Mouse (Mus musculus) kidney, postnatal 0 days (tissue): Measurements from ENCODE around the gene AI464131. TPM values are rescaled to one million over a fixed set of nuclear protein-coding genes. Genes with fewer than 3 reads are reported as not detected.

Experiments
- ATAC-seq: fragments of 200-750 bp; cut with Nextera tagmentation; replicated peaks from 2 replicates; pipeline ENCODE4 v1.8.0; 2017; ENCODE audit warnings: low read depth, moderate number of reproducible peaks, moderate TSS enrichment, moderate library complexity; ENCODE audit not compliant: low FRiP score
- DNase-seq: peaks from one replicate; pipeline ENCODE4 v3.0.0-alpha.2; 2016; ENCODE audit warnings: low spot score
- H3K27ac ChIP-seq: fragments of 300-500 bp; sonication (generic); 2 replicates; pipeline ENCODE4 v1.5.1; 2014; ENCODE audit warnings: mild to moderate bottlenecking
- H3K27me3 ChIP-seq: fragments of 300-500 bp; sonication (generic); 2 replicates; pipeline ENCODE4 v1.6.1; 2014; ENCODE audit warnings: low read length, mixed read lengths; ENCODE audit not compliant: insufficient read depth
- H3K36me3 ChIP-seq: fragments of 300-500 bp; sonication (generic); 2 replicates; pipeline ENCODE4 v1.6.1; 2014; ENCODE audit warnings: low read length, mixed read lengths; ENCODE audit not compliant: insufficient read depth
- H3K4me1 ChIP-seq: fragments of 300-500 bp; sonication (generic); replicated peaks from 2 replicates; pipeline ENCODE4 v1.6.1; 2014; ENCODE audit warnings: antibody characterized with exemption, low read length, mixed read lengths; ENCODE audit not compliant: insufficient read depth
- H3K4me2 ChIP-seq: fragments of 300-500 bp; sonication (generic); 2 replicates; pipeline ENCODE4 v1.6.1; 2014; ENCODE audit warnings: mild to moderate bottlenecking, low read length, moderate library complexity, mixed read lengths
- H3K4me3 ChIP-seq: fragments of 300-500 bp; sonication (generic); replicated peaks from 2 replicates; pipeline ENCODE4 v1.5.1; 2014; ENCODE audit warnings: low read depth, low read length
- H3K9ac ChIP-seq: fragments of 300-500 bp; sonication (generic); 2 replicates; pipeline ENCODE4 v1.6.1; 2014; ENCODE audit warnings: low read depth, low read length
- H3K9me3 ChIP-seq: fragments of 300-500 bp; sonication (generic); replicated peaks from 2 replicates; pipeline ENCODE4 v1.6.1; 2016; ENCODE audit warnings: low read length, inconsistent platforms, mixed read lengths
- CTCF ChIP-seq: IDR thresholded peaks from 2 replicates; pipeline ENCODE4 v1.5.1; 2016; ENCODE audit warnings: antibody characterized with exemption, low read depth, mild to moderate bottlenecking, moderate library complexity
- WGBS: fragments of 180-500 bp; shearing (Covaris S2); extraction: QIAGEN DNeasy Blood & Tissue Kit; methylation state at CpG from one replicate; pipeline ENCODE4 v1.1.7; 2014; 5-methylcytosine and 5-hydroxymethylcytosine counted together
- polyA plus RNA-seq: library from polyadenylated mRNA; unstranded; fragments of >200 nt; fragmentation: Nextera tagmentation; extraction: Ambion mirVana; gene quantifications from 2 replicates; pipeline ENCODE4 v1.2.1, GENCODE M21; 2015

AI464131 gene
- polyA plus RNA-seq, 1 experiment from 2014 or later = 5.3 TPM

DNA sequence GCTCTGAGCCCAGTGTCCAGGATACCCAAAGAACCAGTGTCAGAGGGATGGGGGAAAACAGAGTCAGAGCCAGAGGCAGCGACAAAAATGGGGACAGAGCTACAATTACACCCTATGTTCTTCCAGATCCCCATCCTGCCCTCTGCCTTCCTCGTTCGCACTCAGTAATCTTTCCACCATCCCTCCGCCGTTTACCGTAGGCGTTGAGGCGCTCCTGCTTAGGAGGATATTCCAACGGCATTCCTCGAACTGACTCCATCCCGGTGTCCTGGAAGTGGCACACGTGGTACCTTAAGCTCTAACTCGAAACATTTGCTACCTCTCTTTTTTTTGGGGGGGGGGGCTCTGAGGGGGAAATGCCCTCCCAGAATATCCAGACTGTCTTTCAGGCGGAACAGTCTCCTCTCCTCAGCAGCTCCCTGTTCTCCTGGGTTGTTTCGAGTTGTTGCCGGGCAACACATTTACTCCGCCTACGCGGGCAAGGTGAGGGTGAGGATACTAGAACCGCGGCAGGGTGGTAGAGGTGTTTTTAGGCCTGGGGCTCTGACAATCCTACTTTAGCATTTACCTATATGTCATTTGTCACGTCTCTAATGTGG lies 4.5 kb upstream of the AI464131 start:
- H3K27ac ChIP-seq = no peak overlapping the region
- H3K4me2 ChIP-seq = peak overlapping the region; percentile 92
- no peak for ATAC-seq
- H3K4me3 ChIP-seq = peak overlapping the region; percentile 50
- TF ChIP-seq CTCF = no peak
- WGBS = 5% methylated on average over 22 of the region's 22 CpGs
- DNase-seq = no peak
- no peaks in the 10 kb centered on the region for H3K36me3 ChIP-seq
- no peaks in the 10 kb centered on the region; the same call in 1 of the 2 replicates for H3K27me3 ChIP-seq
- peak overlapping the region; percentile 40; the same call in 1 of the 2 replicates for H3K9ac ChIP-seq
- peaks cover 9% of the 10 kb centered on the region; the same call in 1 of the 2 replicates for H3K4me1 ChIP-seq
- H3K9me3 ChIP-seq = no peaks in the 10 kb centered on the region

DNA sequence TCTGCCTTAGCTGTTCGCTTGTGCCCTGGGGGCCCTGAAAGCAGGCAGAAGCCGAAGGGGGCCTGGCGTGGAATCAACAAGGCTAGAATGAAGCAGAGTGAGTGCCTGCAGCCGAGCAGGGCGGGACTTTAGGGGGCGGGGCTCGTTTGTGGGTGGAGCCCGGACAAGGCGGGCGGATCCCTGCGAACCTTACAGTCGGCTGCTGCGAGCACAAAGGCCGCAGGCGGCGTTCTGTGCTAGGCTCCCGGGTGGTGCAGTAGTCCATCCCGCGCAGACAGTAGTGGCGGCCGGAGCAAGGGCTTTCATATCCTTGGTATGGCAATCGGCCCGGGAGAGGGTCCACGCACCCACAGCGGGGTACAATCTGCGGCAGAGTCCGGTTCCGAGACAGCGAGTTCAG lies 4.0 kb upstream of the AI464131 start:
- peak overlapping the region; percentile 92 for H3K4me2 ChIP-seq
- under 1% methylated on average over 29 of the region's 29 CpGs for WGBS
- no peaks in the 10 kb centered on the region for H3K36me3 ChIP-seq
- peaks cover 9% of the 10 kb centered on the region; the same call in 1 of the 2 replicates for H3K4me1 ChIP-seq
- ATAC-seq (peak; percentile 64), DNase-seq (peak; percentile 89)
- no peak overlapping the region for H3K27ac ChIP-seq
- TF ChIP-seq CTCF = no peak; the same call in 1 of the 2 replicates
- no peaks in the 10 kb centered on the region; the same call in 1 of the 2 replicates for H3K27me3 ChIP-seq
- no peaks in the 10 kb centered on the region for H3K9me3 ChIP-seq
- H3K4me3 ChIP-seq = peak overlapping the region; percentile 50
- peak overlapping the region; percentile 40; the same call in 1 of the 2 replicates for H3K9ac ChIP-seq

DNA sequence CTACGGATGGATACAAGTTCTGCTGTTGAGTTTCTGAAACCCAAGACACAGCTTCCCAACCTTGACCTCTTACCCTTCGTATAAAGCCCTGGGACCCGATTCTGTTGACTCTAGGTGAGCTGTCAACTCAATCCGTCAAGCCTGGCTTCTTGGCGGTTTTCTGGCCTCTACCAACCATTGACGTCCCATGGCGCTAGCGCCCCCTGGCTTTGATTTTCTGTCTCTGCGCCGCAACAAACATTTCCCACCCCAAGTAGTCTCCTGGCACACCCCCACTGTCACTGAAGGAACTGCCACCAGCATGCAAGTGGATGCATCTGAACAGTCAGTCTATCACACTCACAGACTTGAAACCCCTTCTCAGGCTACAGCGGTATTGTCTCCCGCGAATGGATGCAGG lies 3.3 kb upstream of the AI464131 start:
- peak overlapping the region; percentile 40; the same call in 1 of the 2 replicates for H3K9ac ChIP-seq

DNA sequence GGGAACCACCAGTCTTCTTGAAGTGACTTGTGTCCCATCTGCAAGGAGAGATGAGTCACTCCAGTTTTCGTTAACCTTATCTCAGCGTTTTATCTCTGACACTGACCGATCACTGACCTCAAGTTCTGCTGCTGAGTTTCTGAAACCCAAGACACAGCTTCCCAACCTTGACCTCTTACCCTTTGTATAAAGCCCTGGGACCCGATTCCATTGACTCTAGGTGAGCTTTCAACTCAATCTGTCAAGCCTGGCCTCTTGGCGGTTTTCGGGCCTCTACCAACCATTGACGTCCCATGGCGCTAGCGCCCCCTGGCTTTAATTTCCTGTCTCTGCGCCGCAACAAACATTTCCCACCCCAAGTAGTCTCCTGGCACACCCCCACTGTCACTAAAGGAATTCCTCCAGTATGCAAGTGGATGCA lies 2.3 kb upstream of the AI464131 start:
- Histone ChIP-seq H3K36me3 (no peaks in the 10 kb centered on the region), H3K4me2 (no peak overlapping the region), H3K9me3 (no peaks in the 10 kb centered on the region), H3K4me1 (peaks cover 9% of the 10 kb centered on the region; the same call in 1 of the 2 replicates), H3K27me3 (0 out of 2 replicates have a peak, but pooled peaks cover 5% of the 10 kb centered on the region), H3K27ac (no peak overlapping the region), H3K4me3 (no peak overlapping the region), H3K9ac (no peak overlapping the region)
- TF ChIP-seq CTCF = peak; percentile 54
- 52% methylated on average over 11 of the region's 11 CpGs for whole genome bisulfite sequencing
- no peak for ATAC-seq
- no peak for DNase-seq

More for the DNA sequence above, 3.3 kb upstream of the AI464131 start:
- peak overlapping the region; percentile 50; the same call in 1 of the 2 replicates for H3K4me3 ChIP-seq
- no peaks in the 10 kb centered on the region for H3K9me3 ChIP-seq
- no peaks in the 10 kb centered on the region; the same call in 1 of the 2 replicates for H3K27me3 ChIP-seq
- TF ChIP-seq CTCF = peak; percentile 75
- 11% methylated on average over 13 of the region's 13 CpGs for WGBS
- ATAC-seq (no peak), DNase-seq (peak; percentile 56)
- peaks cover 9% of the 10 kb centered on the region; the same call in 1 of the 2 replicates for H3K4me1 ChIP-seq
- H3K36me3 ChIP-seq = no peaks in the 10 kb centered on the region
- peak overlapping the region; percentile 92 for H3K4me2 ChIP-seq
- no peak overlapping the region for H3K27ac ChIP-seq

DNA sequence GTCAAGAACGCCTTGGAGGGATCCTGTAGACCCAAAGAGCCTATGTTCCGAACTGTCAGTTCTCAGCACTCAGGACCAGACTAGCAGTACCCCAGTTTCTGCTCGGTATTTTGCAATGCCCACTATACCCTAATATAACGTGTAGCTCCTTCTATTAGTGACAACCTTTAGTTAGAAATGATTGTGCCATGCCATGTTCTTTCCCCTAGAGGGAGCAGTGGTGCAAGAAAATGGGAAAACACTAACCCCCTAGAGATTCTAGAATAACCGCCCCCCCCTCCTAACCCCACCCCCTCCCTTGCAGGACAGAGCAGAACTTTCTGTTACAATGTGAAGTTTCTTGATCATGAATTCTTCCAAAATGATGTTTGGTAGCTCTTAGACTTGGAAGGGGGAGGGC lies 1.4 kb upstream of the AI464131 start:
- H3K4me3 ChIP-seq = no peak overlapping the region
- no peak overlapping the region for H3K9ac ChIP-seq
- peaks cover 11% of the 10 kb centered on the region; the same call in 1 of the 2 replicates for H3K27me3 ChIP-seq
- H3K36me3 ChIP-seq = no peaks in the 10 kb centered on the region
- no peak overlapping the region for H3K4me2 ChIP-seq
- no peaks in the 10 kb centered on the region for H3K9me3 ChIP-seq
- ATAC-seq (no peak), DNase-seq (no peak)
- H3K4me1 ChIP-seq = peaks cover 9% of the 10 kb centered on the region; the same call in 1 of the 2 replicates
- peak; percentile 29; the same call in 1 of the 2 replicates for TF ChIP-seq CTCF
- WGBS = 76% methylated on average over 5 of the region's 5 CpGs
- no peak overlapping the region for H3K27ac ChIP-seq

DNA sequence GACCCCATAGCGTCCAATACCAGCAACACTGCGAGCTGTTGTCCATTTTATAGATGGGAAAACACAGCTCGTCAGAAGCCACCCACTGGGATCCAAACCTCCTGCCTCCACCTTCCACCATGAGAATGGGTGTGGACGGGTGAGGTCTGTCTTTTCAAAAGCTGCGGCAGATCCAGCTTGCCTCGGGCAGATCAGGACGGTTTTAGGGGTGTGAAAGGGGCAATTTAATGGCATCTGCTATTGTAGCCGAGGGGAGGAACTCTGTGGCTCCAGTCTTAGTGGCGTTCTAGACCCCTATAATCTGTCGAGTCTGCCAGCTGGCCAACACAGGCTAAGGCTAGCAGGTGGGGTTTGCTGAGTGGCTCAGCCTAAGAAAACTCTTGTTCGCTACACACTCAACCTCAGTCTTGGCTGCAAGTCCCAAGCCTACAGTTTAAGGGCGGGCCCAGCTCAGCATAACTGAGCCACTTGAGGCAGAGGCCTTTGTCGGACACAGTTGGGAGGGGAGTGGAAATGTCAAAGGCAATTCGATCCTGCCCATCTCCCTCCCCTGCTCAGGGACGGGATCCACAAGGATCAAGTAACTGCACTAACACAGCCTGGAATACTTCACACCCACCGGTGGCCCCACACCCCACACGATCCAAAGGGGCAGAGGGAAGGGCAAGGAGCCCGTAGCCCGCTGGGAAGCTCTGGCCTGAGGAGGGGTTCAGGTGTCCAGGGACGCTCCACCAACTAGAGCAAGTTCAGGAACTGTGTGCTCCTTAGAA lies 520 bp downstream of the AI464131 start:
- ATAC-seq (peak; percentile 44), DNase-seq (peak; percentile 80)
- no peak for TF ChIP-seq CTCF
- Histone ChIP-seq H3K27ac (no peak overlapping the region), H3K27me3 (peaks cover 23% of the 10 kb centered on the region), H3K9ac (peak overlapping the region; percentile 46; the same call in 1 of the 2 replicates), H3K4me3 (peak overlapping the region; percentile 33), H3K9me3 (no peaks in the 10 kb centered on the region), H3K4me1 (peaks cover 22% of the 10 kb centered on the region), H3K36me3 (no peaks in the 10 kb centered on the region), H3K4me2 (peak overlapping the region; percentile 61)
- 8% methylated on average over 20 of the region's 20 CpGs for WGBS
